Mouse (Mus musculus) cerebellum, adult 18-20 months (tissue): Measurements from ENCODE around the gene Prss50.

Source experiments
- DNase-seq, 2 experiments: peaks; one replicate each; pipeline ENCODE4 v3.0.0; 2021

The Prss50 gene

DNA sequence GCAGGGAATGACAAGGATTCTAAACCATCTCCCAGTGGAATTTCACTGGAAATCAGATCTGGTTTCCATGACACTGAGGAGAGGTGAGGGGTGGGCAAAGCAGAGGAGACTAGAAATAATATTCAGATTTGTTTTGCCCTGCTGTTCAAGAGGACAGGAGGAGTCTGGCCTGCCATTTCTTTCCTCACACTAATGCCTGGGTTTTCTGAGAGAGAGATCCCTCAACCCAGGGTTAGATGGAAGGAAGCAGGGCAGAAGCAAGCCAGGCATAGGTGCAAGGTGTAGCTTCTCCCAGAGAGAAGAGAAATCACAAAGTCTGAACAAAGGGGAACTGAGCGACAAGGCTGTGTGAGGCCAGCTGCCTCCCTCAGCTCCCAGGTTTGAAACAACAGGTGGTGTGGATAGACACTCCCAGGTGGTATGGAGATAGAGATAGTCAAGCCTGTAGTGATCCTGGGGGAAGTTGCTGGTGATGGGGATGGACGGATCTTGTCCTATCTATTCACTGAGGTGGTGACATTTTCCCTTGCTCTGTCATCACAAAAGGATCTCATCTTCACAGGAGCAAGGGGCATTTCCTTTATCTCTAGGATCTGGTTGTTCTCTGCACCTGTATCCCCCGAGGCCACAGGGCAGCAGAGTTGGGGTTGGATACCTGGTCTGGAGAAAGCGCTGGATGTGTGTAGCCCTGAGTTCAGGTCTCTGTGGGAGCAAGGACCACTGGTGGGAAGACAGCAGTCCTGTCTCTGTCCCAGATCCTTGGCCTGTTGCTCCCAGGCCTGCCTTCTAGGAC lies 50.3 kb downstream of the Prss50 start:
- DNase-seq, result no peak

DNA sequence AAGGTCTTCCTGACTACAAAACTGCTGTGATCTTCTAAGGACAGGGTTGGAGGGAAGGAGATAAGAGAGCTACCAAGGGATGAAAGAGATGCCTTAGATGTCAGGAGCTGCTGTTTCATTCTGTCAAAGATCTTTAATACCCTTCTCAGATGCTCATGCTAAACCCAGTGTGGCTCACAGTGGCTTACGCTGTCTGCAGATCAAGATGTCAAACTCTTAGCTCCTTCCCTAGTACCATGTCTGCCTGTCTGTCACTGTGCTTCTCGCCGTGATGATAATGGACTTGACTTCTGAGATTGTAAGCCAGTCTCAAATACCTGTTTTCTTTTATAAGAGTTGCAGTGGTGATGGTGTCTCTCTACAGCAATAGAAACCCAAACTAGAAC lies 50.9 kb downstream of the Prss50 start:
- no peak for DNase-seq

DNA sequence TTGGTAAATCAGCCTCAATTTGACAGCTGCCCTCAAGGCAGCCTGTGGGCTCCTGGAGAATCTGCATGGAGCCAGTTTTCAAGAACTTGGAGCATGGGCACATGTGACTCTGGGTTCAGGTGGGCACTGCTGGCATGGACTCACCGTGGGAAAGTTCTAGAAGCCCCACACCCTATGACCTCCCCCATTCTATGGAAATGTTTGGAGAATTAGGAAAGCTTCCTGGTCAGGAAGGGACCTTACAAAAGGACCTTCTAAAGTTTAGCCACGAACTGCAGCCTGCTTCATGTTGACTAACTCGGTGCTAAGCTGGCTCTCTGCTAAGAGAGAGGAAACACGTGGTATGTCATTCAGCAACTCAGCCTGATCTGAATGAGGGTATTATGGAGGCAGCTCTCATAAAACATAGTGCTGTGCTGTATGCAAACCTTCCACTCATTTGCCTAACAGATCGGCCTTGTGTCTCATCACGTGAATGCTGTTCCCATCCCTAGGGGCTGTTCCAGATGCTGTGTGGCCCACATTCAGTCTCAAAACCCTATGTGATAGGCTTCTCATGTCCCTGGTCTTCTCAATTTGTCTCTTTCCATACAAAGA lies 51.7 kb downstream of the Prss50 start:
- no peak for DNase-seq
